Mouse (Mus musculus) liver, embryonic 14.5 days (tissue): ENCODE data around the gene Fut4. TPM values are rescaled to one million over a fixed set of nuclear protein-coding genes. Genes with fewer than 3 reads are reported as not detected.

Experiments
- ATAC-seq: fragments of 200-750 bp; cut with Nextera tagmentation; 2 replicates; pipeline ENCODE4 v1.8.0; 2017; ENCODE audit warnings: moderate number of reproducible peaks, mild to moderate bottlenecking, moderate library complexity; ENCODE audit not compliant: insufficient read depth
- DNase-seq, 3 experiments: peaks; one replicate each; pipeline ENCODE4 v3.0.0-alpha.2; 2012 to 2013; ENCODE audit warnings: low read depth in 3 of 3, low spot score in 3 of 3
- H3K27ac ChIP-seq: fragments of 300-500 bp; sonication (generic); 2 replicates; pipeline ENCODE4 v1.5.1; 2014; ENCODE audit warnings: moderate library complexity, mild to moderate bottlenecking, control low read depth, inconsistent platforms
- H3K27me3 ChIP-seq: fragments of 300-500 bp; sonication (generic); 2 replicates; pipeline ENCODE4 v1.6.1; 2014; ENCODE audit warnings: mild to moderate bottlenecking, low read length, moderate library complexity; ENCODE audit not compliant: control insufficient read depth, insufficient read depth
- H3K36me3 ChIP-seq: fragments of 300-500 bp; sonication (generic); replicated peaks from 2 replicates; pipeline ENCODE4 v1.6.1; 2014; ENCODE audit warnings: low read depth; ENCODE audit not compliant: control insufficient read depth, insufficient read depth
- H3K4me1 ChIP-seq, 2 experiments: fragments of 200-500 bp in 1 of 2; fragments of 300-500 bp in 1 of 2; sonication (generic) in 1 of 2; replicated peaks; 2 replicates each; pipeline ENCODE4 v1.6.1; 2012 to 2014; ENCODE audit warnings: antibody characterized with exemption in 1 of 2, inconsistent platforms in 1 of 2, low read length in 1 of 2; ENCODE audit not compliant: control insufficient read depth in 2 of 2, insufficient read depth in 2 of 2
- H3K4me2 ChIP-seq: fragments of 300-500 bp; sonication (generic); 2 replicates; pipeline ENCODE4 v1.6.1; 2014; ENCODE audit warnings: low read depth, mild to moderate bottlenecking, control low read depth, moderate library complexity
- H3K4me3 ChIP-seq, 2 experiments: fragments of 200-500 bp in 1 of 2; fragments of 300-500 bp in 1 of 2; sonication (generic) in 1 of 2; 2 replicates each; pipeline ENCODE4 v1.5.1; 2012 to 2014; ENCODE audit warnings: low read depth in 2 of 2, low read length in 2 of 2, mild to moderate bottlenecking in 2 of 2, control low read depth in 1 of 2, inconsistent platforms in 1 of 2, moderate library complexity in 1 of 2; ENCODE audit not compliant: insufficient read depth in 1 of 2
- H3K9ac ChIP-seq: fragments of 300-500 bp; sonication (generic); replicated peaks from 2 replicates; pipeline ENCODE4 v1.6.1; 2014; ENCODE audit warnings: mild to moderate bottlenecking, control low read depth, moderate library complexity
- H3K9me3 ChIP-seq: fragments of 300-500 bp; sonication (generic); 2 replicates; pipeline ENCODE4 v1.6.1; 2016; ENCODE audit warnings: low read length, mixed read lengths; ENCODE audit not compliant: control insufficient read depth
- CTCF ChIP-seq: IDR thresholded peaks from 2 replicates; pipeline ENCODE4 v1.5.1; 2016; ENCODE audit warnings: antibody characterized with exemption, low read depth, control low read depth
- EP300 ChIP-seq: IDR thresholded peaks from 2 replicates; pipeline ENCODE4 v1.6.1; 2016; ENCODE audit warnings: antibody characterized with exemption, low read depth
- WGBS: fragments of 180-500 bp; shearing (Covaris S2); extraction: QIAGEN DNeasy Blood & Tissue Kit; methylation state at CpG from one replicate; pipeline ENCODE4 v1.1.7; 2014; ENCODE audit not compliant: insufficient replicate concordance; 5-methylcytosine and 5-hydroxymethylcytosine counted together
- polyA plus RNA-seq, 2 experiments: library from polyadenylated mRNA; depleted of rRNA in 1 of 2; stranded (reverse) in 1 of 2; unstranded in 1 of 2; fragments of >200 nt; fragmentation: Nextera tagmentation in 1 of 2; extraction: Ambion mirVana in 1 of 2; gene quantifications; 2 replicates each; pipeline versions ENCODE4 v1.2.1 to v1.2.3; 2012 to 2014

Gene Fut4
- polyA plus RNA-seq, 2 experiments = 0.37 to 0.39 TPM

DNA sequence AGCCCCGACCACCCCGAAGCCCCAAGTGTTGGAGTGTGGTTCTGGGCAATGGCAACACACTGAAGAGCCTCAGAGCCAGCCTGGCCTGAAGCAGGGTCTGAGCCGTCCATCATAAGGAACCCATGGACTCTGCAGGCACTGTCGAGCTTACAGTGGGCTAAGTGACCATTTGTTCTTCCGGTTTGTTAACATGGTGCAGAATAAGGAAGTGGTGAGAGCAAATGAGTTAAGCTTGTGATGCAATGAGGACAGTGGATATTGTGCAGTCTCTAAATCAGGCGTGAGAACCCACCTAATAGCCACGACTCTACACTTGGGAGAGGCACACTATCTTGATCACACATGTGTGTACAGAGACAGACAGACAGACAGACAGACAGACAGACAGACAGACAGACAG is 6.4 kb upstream of the Fut4 start:
- 26% methylated on average over 7 of the region's 7 CpGs for WGBS
- DNase-seq = no peak
- ATAC-seq = no peak
- no peak overlapping the region for H3K27ac ChIP-seq
- no peaks in the 10 kb centered on the region for H3K9me3 ChIP-seq
- H3K4me3 ChIP-seq = no peak overlapping the region
- H3K4me1 ChIP-seq = 0 out of 4 replicates have a peak, but pooled peaks cover 0 to 2% of the 10 kb centered on the region in 2 experiments
- H3K4me2 ChIP-seq = no peak overlapping the region
- H3K9ac ChIP-seq = no peak overlapping the region
- H3K27me3 ChIP-seq = no peaks in the 10 kb centered on the region
- no peaks in the 10 kb centered on the region for H3K36me3 ChIP-seq
- TF ChIP-seq CTCF (no peak), EP300 (no peak)

DNA sequence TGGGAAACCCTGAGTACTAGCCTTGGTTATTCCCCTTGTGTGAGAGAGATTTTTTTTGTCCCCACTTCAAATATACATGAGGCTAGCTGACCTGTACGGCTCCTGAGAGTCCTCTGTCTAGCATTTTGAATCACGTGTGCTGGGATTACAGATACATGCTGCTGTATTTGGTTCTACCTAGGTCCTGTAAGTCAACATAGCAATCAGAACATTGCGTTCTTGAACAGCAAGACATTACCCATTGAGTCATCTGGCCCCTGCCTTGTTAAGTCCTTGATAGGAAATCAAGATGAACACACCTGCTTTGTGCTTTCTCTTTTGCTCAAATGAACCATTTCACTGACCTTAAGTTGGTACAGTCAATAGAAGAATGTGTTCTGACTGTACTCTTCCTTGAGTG is 2.3 kb upstream of the Fut4 start:
- Histone ChIP-seq H3K4me3 (no peak overlapping the region), H3K27me3 (peaks cover 4% of the 10 kb centered on the region), H3K36me3 (no peaks in the 10 kb centered on the region), H3K9ac (no peak overlapping the region), H3K4me1 (0 out of 4 replicates have a peak, but pooled peaks cover 0 to 2% of the 10 kb centered on the region in 2 experiments), H3K27ac (no peak overlapping the region), H3K4me2 (no peak overlapping the region), H3K9me3 (no peaks in the 10 kb centered on the region)
- TF ChIP-seq EP300 (no peak), CTCF (no peak)
- DNase-seq = no peak
- ATAC-seq = no peak
- WGBS = 50% methylated on average over 3 of the region's 3 CpGs

DNA sequence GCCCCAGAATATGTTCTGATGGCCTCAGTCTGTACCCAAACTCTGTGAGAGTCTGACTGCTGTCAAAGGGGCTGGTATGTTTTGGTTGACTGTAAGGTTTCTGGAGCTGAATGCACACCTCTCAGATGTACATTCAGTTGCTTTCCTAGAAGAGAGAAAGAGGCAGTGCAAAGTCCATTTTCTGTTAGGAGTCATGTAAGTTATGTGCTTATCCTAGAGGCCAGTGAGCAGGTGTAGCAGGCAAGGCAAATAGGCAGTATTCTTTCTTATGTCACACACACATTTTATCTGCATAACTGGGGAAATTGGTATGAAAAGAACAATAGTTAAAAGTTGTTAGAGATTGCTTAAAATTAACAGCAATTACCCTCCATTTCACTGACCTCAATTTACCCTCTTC is 1.8 kb upstream of the Fut4 start:
- H3K4me3 ChIP-seq = no peak overlapping the region
- DNase-seq (no peak), ATAC-seq (no peak)
- H3K4me2 ChIP-seq = no peak overlapping the region
- no peak for TF ChIP-seq CTCF
- TF ChIP-seq EP300 = no peak
- H3K9ac ChIP-seq = no peak overlapping the region
- H3K4me1 ChIP-seq = no peaks in the 10 kb centered on the region
- no peak overlapping the region for H3K27ac ChIP-seq
- H3K27me3 ChIP-seq = peaks cover 4% of the 10 kb centered on the region
- no peaks in the 10 kb centered on the region for H3K36me3 ChIP-seq
- H3K9me3 ChIP-seq = no peaks in the 10 kb centered on the region

DNA sequence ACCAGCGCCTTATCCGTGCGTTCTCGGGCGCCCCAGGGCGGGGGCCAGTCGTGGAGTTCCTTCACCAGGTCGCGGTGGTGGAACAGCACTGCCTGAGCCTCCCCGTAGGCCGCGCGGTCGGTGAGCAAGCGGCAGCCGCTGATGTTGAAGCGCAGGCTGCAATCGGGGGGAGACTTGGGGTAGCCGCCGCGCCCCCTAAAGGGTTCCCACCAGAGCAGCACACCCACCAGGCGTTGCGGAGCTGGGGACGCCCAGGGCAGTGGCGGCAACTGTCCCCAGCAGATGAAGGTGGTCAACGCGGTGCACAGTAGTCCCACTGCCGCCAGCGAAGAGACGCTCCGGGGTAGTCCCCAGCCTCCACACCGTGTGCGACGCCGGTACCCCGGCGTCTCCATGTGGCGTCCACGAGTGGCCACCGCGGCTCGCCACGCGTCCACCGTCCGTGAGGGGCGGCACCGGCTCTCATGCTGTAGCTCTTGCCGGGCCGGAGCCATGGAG is 641 bp downstream of the Fut4 start:
- H3K36me3 ChIP-seq = no peaks in the 10 kb centered on the region
- 1% methylated on average over 50 of the region's 50 CpGs for WGBS
- peak overlapping the region; percentile 40 to 46 for H3K4me3 ChIP-seq
- no peak overlapping the region for H3K27ac ChIP-seq
- H3K27me3 ChIP-seq = peaks cover 4% of the 10 kb centered on the region
- no peaks in the 10 kb centered on the region for H3K4me1 ChIP-seq
- TF ChIP-seq EP300 = no peak
- no peak for TF ChIP-seq CTCF
- ATAC-seq (peak; percentile 15; the same call in 1 of the 2 replicates), DNase-seq (no peak)
- H3K9ac ChIP-seq = peak overlapping the region; percentile 18; the same call in 1 of the 2 replicates
- H3K4me2 ChIP-seq = peak overlapping the region; percentile 66
- no peaks in the 10 kb centered on the region for H3K9me3 ChIP-seq

- Histone ChIP-seq H3K27ac (no peak overlapping the region), H3K4me1 (no peaks in the 10 kb centered on the region), H3K27me3 (peaks cover 4% of the 10 kb centered on the region), H3K4me2 (peak overlapping the region; percentile 66), H3K36me3 (no peaks in the 10 kb centered on the region), H3K4me3 (peak overlapping the region; percentile 40 to 46; a peak in 3 of 4 replicates), H3K9me3 (no peaks in the 10 kb centered on the region), H3K9ac (no peak overlapping the region)
- WGBS = 51% methylated on average over 42 of the region's 42 CpGs
- ATAC-seq = peak; percentile 8; the same call in 1 of the 2 replicates
- no peak for DNase-seq
- TF ChIP-seq EP300 (no peak), CTCF (no peak)
Measured at GRCm38 (mm10) chr9:14750901-14751502, 1.2 kb downstream of the Fut4 start.
